Mouse (Mus musculus) brain, embryonic 14.5 days (tissue): Measurements from ENCODE around the gene Ccnt1.

Experiments used
- CTCF ChIP-seq: fragments of 200-500 bp; IDR thresholded peaks from 2 replicates; pipeline ENCODE4 v1.5.1; 2012; ENCODE audit warnings: inconsistent platforms, mild to moderate bottlenecking, moderate library complexity, borderline replicate concordance; ENCODE audit not compliant: insufficient read depth, insufficient read length; ENCODE audit errors: extremely low read depth
- POLR2A ChIP-seq: fragments of 200-500 bp; IDR thresholded peaks from 2 replicates; pipeline ENCODE4 v1.6.1; 2012; ENCODE audit warnings: mild to moderate bottlenecking, inconsistent platforms, borderline replicate concordance; ENCODE audit not compliant: poor library complexity, insufficient read depth, insufficient read length, severe bottlenecking; ENCODE audit errors: extremely low read depth

GRCm38 (mm10) chr15:98504514-98504913 lies 66.2 kb downstream of the Ccnt1 start:
- no peak for TF ChIP-seq POLR2A
- TF ChIP-seq CTCF: peak; percentile 73
